Mouse (Mus musculus) heart, embryonic 15.5 days (tissue): ENCODE results near the gene Olfr643. TPM values are rescaled to one million over a fixed set of nuclear protein-coding genes. Genes with fewer than 3 reads are reported as not detected.

ENCODE experiments used
- ATAC-seq: fragments of 200-750 bp; cut with Nextera tagmentation; replicated peaks from 2 replicates; pipeline ENCODE4 v1.8.0; 2017; ENCODE audit warnings: low read depth, moderate TSS enrichment; ENCODE audit not compliant: insufficient number of reproducible peaks, insufficient read depth, low FRiP score
- H3K27ac ChIP-seq: fragments of 300-500 bp; sonication (generic); 2 replicates; pipeline ENCODE4 v1.5.1; 2015; ENCODE audit warnings: mild to moderate bottlenecking, inconsistent platforms
- H3K27me3 ChIP-seq: fragments of 300-500 bp; sonication (generic); 2 replicates; pipeline ENCODE4 v1.6.1; 2015; ENCODE audit warnings: inconsistent platforms
- H3K36me3 ChIP-seq: fragments of 300-500 bp; sonication (generic); 2 replicates; pipeline ENCODE4 v1.6.1; 2015; ENCODE audit warnings: mild to moderate bottlenecking, inconsistent platforms
- H3K4me1 ChIP-seq: fragments of 300-500 bp; sonication (generic); replicated peaks from 2 replicates; pipeline ENCODE4 v1.6.1; 2015; ENCODE audit warnings: inconsistent platforms
- H3K4me2 ChIP-seq: fragments of 300-500 bp; sonication (generic); 2 replicates; pipeline ENCODE4 v1.6.1; 2015; ENCODE audit warnings: inconsistent platforms, mild to moderate bottlenecking, moderate library complexity
- H3K4me3 ChIP-seq: fragments of 300-500 bp; sonication (generic); 2 replicates; pipeline ENCODE4 v1.5.1; 2015; ENCODE audit warnings: mild to moderate bottlenecking, inconsistent platforms
- H3K9ac ChIP-seq: fragments of 300-500 bp; sonication (generic); 2 replicates; pipeline ENCODE4 v1.6.1; 2015; ENCODE audit warnings: mild to moderate bottlenecking, inconsistent platforms
- H3K9me3 ChIP-seq: fragments of 300-500 bp; sonication (generic); replicated peaks from 2 replicates; pipeline ENCODE4 v1.6.1; 2016; ENCODE audit warnings: inconsistent platforms
- WGBS: fragments of 180-500 bp; shearing (Covaris S2); methylation state at CpG from one replicate; pipeline ENCODE4 v1.1.7; 2015; ENCODE audit warnings: mixed read lengths; 5-methylcytosine and 5-hydroxymethylcytosine counted together
- polyA plus RNA-seq: library from polyadenylated mRNA; unstranded; fragments of >200 nt; fragmentation: Nextera tagmentation; extraction: Ambion mirVana; gene quantifications from 2 replicates; pipeline ENCODE4 v1.2.1, GENCODE M21; 2015

Olfr643 gene
- polyA plus RNA-seq, 1 experiment from 2014 or later: not detected

GRCm38 (mm10) chr7:104103913-104104756 is 33.1 kb downstream of the Olfr643 start:
- no peak overlapping the region for H3K4me3 ChIP-seq
- no peaks in the 10 kb centered on the region for H3K4me1 ChIP-seq
- no peak overlapping the region for H3K4me2 ChIP-seq
- 68% methylated on average over 4 of the region's 4 CpGs for WGBS
- no peaks in the 10 kb centered on the region for H3K36me3 ChIP-seq
- no peak overlapping the region for H3K27ac ChIP-seq
- H3K9ac ChIP-seq: no peak overlapping the region
- no peaks in the 10 kb centered on the region for H3K9me3 ChIP-seq
- no peak for ATAC-seq
- no peaks in the 10 kb centered on the region for H3K27me3 ChIP-seq

GRCm38 (mm10) chr7:104085365-104085764 is 51.8 kb downstream of the Olfr643 start, which contains the start of gene Olfr645:
Gene Olfr645 (minus strand): TSS chr7:104085465.
- 70% methylated on average over 1 of the region's 1 CpGs for WGBS
- ATAC-seq: no peak

DNA sequence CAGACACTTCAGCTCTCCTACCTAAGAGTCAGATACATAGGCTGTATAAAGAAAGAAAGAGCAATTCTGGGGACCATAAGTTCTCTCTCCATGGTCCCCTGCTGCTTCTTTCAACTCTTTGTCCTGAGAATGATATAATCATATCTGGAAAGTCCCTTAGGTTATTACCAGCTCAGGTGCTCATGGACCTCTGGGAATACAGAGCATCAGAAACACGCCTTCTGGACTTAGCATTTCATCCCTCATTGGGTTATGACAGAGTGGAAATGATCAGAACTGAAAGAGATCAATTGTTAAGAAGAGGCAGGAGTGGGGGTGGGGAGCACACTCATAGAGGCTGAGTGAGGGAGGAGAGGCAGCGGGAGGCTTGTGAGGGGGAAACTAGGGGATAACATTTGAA is 65.4 kb downstream of the Olfr643 start, which contains the start of gene Olfr644:
Olfr644 (minus strand) TSS at position 101 of the 400 bp plus-strand sequence.
- Histone ChIP-seq H3K27me3 (no peaks in the 10 kb centered on the region), H3K4me3 (no peak within 1 kb of the TSS), H3K4me2 (no peak within 1 kb of the TSS), H3K36me3 (no peaks in the 10 kb centered on the region), H3K27ac (no peak within 1 kb of the TSS), H3K4me1 (no peaks in the 10 kb centered on the region), H3K9ac (no peak within 1 kb of the TSS), H3K9me3 (no peaks in the 10 kb centered on the region)
- ATAC-seq: no peak
- 56% methylated on average over 2 of the region's 2 CpGs for WGBS

More at GRCm38 (mm10) chr7:104085365-104085764, 51.8 kb downstream of the Olfr643 start, which contains the start of gene Olfr645:
- Histone ChIP-seq H3K27ac (no peak within 1 kb of the TSS), H3K4me2 (no peak within 1 kb of the TSS), H3K36me3 (no peaks in the 10 kb centered on the region), H3K9me3 (no peaks in the 10 kb centered on the region), H3K9ac (no peak within 1 kb of the TSS), H3K4me3 (no peak within 1 kb of the TSS), H3K27me3 (no peaks in the 10 kb centered on the region), H3K4me1 (no peaks in the 10 kb centered on the region)

- no peak within 1 kb of the TSS for H3K4me2 ChIP-seq
- no peaks in the 10 kb centered on the region for H3K27me3 ChIP-seq
- H3K9ac ChIP-seq: no peak within 1 kb of the TSS
- no peaks in the 10 kb centered on the region for H3K36me3 ChIP-seq
- H3K4me3 ChIP-seq: no peak within 1 kb of the TSS
- H3K9me3 ChIP-seq: no peaks in the 10 kb centered on the region
- H3K27ac ChIP-seq: no peak within 1 kb of the TSS
- no peaks in the 10 kb centered on the region for H3K4me1 ChIP-seq
- no peak for ATAC-seq
- WGBS: 37% methylated on average over 2 of the region's 2 CpGs
Measured at GRCm38 (mm10) chr7:104061345-104061744, 75.9 kb downstream of the Olfr643 start, which contains the start of gene 4930516K23Rik. Gene 4930516K23Rik (minus strand): TSS chr7:104061445.

- Histone ChIP-seq H3K36me3 (no peaks in the 10 kb centered on the region), H3K27me3 (no peaks in the 10 kb centered on the region), H3K27ac (no peak overlapping the region), H3K9me3 (no peaks in the 10 kb centered on the region), H3K4me2 (no peak overlapping the region), H3K4me3 (no peak overlapping the region), H3K9ac (no peak overlapping the region), H3K4me1 (no peaks in the 10 kb centered on the region)
- WGBS: 81% methylated on average over 1 of the region's 1 CpGs
- ATAC-seq: no peak
Measured at GRCm38 (mm10) chr7:104059215-104059614, 78.0 kb downstream of the Olfr643 start.

GRCm38 (mm10) chr7:104052566-104052965 is 84.6 kb downstream of the Olfr643 start, which contains the start of gene Olfr642:
Gene Olfr642 (minus strand): TSS chr7:104052666.
- Histone ChIP-seq H3K9ac (no peak within 1 kb of the TSS), H3K36me3 (no peaks in the 10 kb centered on the region), H3K4me1 (no peaks in the 10 kb centered on the region), H3K27ac (no peak within 1 kb of the TSS), H3K4me2 (no peak within 1 kb of the TSS), H3K27me3 (no peaks in the 10 kb centered on the region), H3K9me3 (no peaks in the 10 kb centered on the region), H3K4me3 (no peak within 1 kb of the TSS)
- 73% methylated on average over 1 of the region's 1 CpGs for WGBS
- no peak for ATAC-seq

- no peak for ATAC-seq
- Histone ChIP-seq H3K9ac (no peak overlapping the region), H3K27ac (no peak overlapping the region), H3K36me3 (no peaks in the 10 kb centered on the region), H3K27me3 (no peaks in the 10 kb centered on the region), H3K4me1 (no peaks in the 10 kb centered on the region), H3K4me3 (no peak overlapping the region), H3K4me2 (no peak overlapping the region), H3K9me3 (no peaks in the 10 kb centered on the region)
- 82% methylated on average over 4 of the region's 4 CpGs for WGBS
Measured at GRCm38 (mm10) chr7:104050745-104051144, 86.5 kb downstream of the Olfr643 start.

DNA sequence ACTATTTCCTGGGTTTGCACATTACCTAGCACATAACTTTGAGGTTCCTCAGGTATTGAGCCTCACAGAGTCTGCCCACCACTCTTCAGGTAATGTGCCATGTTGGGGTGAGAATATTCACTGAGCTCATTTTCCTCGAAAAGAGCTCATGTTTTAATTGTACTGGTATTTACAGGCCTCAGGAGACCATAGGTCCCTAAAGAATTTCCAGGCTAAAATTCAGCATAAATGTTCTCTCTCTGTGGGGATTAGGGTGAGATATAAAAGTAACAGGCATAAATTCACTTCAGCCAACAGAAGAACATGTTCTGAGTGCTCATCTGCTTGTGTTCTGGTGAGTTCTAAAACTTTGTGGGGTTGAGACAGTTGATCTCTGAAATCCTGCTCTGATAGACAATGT is 102.1 kb downstream of the Olfr643 start, which contains the start of gene Olfr641:
Olfr641 (plus strand) TSS at position 301 of the 400 bp plus-strand sequence.
- no peak for ATAC-seq
- Histone ChIP-seq H3K9me3 (no peaks in the 10 kb centered on the region), H3K4me3 (no peak within 1 kb of the TSS), H3K36me3 (no peaks in the 10 kb centered on the region), H3K4me1 (no peaks in the 10 kb centered on the region), H3K4me2 (no peak within 1 kb of the TSS), H3K27me3 (no peaks in the 10 kb centered on the region), H3K27ac (no peak within 1 kb of the TSS), H3K9ac (no peak within 1 kb of the TSS)
- 63% methylated on average over 1 of the region's 1 CpGs for WGBS

DNA sequence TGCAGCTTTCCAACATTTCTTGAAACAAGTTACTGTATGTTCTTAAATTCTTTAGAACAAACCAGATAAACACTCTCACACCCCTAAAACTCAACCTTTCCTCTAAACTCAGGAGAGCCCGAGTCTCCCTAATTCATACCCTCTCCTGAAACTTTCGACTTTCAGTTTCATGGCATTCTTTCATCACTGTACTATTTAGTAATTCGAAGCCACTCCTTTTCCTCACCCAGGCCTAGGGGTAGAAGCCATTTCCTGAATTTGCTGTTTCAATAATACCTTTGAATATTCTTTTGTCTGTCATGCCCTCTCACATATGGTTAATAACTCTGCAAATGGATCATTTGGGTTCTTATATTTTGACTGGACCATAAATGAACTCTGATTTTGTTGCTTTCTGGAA is 110.2 kb downstream of the Olfr643 start:
- Histone ChIP-seq H3K4me3 (no peak overlapping the region), H3K27me3 (no peaks in the 10 kb centered on the region), H3K4me2 (no peak overlapping the region), H3K4me1 (no peaks in the 10 kb centered on the region), H3K9ac (no peak overlapping the region), H3K9me3 (no peaks in the 10 kb centered on the region), H3K27ac (no peak overlapping the region), H3K36me3 (no peaks in the 10 kb centered on the region)
- no peak for ATAC-seq
- 73% methylated on average over 3 of the region's 3 CpGs for WGBS

GRCm38 (mm10) chr7:104025473-104025872 is 111.7 kb downstream of the Olfr643 start, which contains the start of gene Olfr640:
Gene Olfr640 (minus strand): TSS chr7:104025573.
- H3K27ac ChIP-seq: no peak within 1 kb of the TSS
- H3K4me1 ChIP-seq: no peaks in the 10 kb centered on the region
- H3K9ac ChIP-seq: no peak within 1 kb of the TSS
- WGBS: 72% methylated on average over 6 of the region's 6 CpGs
- H3K27me3 ChIP-seq: no peaks in the 10 kb centered on the region
- H3K9me3 ChIP-seq: no peaks in the 10 kb centered on the region
- no peak within 1 kb of the TSS for H3K4me3 ChIP-seq
- no peak within 1 kb of the TSS for H3K4me2 ChIP-seq
- no peak for ATAC-seq
- no peaks in the 10 kb centered on the region for H3K36me3 ChIP-seq

DNA sequence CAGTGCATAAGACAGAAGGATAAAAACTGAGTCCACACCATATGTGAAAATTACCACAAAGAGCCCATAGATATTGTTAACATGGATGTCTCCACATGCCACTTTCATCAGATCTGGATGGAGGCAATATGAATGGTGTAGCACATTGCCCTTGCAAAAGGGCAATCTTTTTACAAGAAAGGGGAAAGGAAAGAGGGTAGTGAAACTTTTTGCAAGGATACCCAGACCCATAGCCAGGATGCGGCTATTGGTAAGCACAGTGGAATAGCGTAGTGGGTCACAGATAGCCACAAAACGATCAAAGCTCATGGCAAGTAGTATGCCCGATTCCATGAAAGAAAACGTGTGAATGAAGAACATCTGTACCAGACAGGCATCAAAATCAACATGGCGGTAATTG is 115.6 kb downstream of the Olfr643 start:
- Histone ChIP-seq H3K36me3 (no peaks in the 10 kb centered on the region), H3K4me3 (no peak overlapping the region), H3K9ac (no peak overlapping the region), H3K4me2 (no peak overlapping the region), H3K9me3 (no peaks in the 10 kb centered on the region), H3K27ac (no peak overlapping the region), H3K27me3 (no peaks in the 10 kb centered on the region), H3K4me1 (no peaks in the 10 kb centered on the region)
- no peak for ATAC-seq
- 81% methylated on average over 6 of the region's 6 CpGs for WGBS
